In the genomic region with DNA sequence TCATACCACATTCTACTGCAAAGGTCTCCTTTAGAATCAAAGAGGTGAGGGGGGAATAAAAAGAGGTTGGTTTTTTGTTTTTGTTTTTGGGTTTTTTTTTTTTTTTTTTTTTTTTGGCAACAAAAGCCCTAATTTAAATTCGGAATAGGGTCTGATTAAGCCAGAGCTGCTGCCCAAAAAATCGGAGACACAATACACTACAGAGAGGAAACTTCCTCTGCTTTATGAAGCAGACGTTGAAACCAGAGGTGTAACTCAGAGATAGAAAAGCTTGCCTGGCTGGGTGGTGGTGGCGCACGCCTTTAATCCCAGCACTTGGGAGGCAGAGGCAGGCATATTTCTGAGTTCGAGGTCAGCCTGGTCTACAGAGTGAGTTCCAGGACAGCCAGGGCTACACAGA, we compare ENCODE assay signal across 1 mouse cellular context. TPM values are rescaled to one million over a fixed set of nuclear protein-coding genes. Genes with fewer than 3 reads are reported as not detected.
"Had no signal": no experiment of that assay in that cellular context is flagged by ENCODE, and none has a peak within 500 bp of the region (broad histone marks: within the 10 kb centered on the region; RNA-seq: fewer than 3 reads in every experiment).

No protein-coding gene starts in this region.

RNA-seq across cellular contexts. Expression of gene Sec14l2, which starts 8.7 kb away (rescaled TPM):
- total RNA-seq: monocyte, adult 5-6 weeks had no signal
